Mouse (Mus musculus) skeletal muscle tissue, adult 2 months (tissue): ENCODE results near the gene Grk1.

Experiments used
- DNase-seq: peaks from one replicate; pipeline ENCODE4 v3.0.0-alpha.2; 2012; ENCODE audit warnings: low read depth, low spot score

Gene Grk1

DNA sequence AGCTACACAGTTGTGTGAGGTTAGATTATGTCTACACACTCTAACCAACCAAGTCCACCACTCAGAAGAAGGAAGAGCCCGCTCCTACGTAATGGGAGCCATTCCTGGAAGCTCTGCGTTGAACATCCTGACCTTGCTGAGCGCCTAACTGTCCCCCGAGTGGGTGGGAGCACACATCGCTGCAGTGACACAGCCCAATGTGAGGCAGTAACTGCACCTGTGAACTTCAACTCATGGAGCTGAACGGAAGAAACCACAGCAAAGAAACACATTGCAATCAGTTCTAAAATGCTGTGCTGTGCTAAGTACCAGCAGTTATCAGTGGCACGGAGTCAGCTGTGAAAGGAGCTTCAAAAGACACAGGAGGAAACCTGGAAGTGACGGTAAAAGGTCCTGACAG is 23.3 kb downstream of the Grk1 start:
- no peak for DNase-seq

DNA sequence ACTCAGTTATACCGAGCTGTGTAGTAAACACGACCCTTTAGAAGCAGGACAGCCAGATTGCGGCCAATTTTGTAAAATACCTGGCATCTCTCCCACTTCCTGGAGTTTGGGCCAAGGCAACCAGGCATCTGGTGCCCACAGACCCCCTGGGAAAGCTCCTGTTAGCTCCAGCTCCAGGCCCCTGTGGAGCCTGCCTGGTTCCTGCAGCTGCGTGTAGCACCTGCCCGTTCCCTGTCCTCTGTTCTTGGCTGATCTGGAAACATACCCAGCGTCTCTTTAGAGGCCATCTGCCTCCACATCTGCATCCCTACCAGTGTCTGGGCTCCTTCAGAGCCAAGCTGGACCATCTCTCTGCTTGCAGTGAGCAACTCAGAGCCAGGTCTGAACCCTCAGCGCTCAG is 25.5 kb downstream of the Grk1 start:
- no peak for DNase-seq

DNA sequence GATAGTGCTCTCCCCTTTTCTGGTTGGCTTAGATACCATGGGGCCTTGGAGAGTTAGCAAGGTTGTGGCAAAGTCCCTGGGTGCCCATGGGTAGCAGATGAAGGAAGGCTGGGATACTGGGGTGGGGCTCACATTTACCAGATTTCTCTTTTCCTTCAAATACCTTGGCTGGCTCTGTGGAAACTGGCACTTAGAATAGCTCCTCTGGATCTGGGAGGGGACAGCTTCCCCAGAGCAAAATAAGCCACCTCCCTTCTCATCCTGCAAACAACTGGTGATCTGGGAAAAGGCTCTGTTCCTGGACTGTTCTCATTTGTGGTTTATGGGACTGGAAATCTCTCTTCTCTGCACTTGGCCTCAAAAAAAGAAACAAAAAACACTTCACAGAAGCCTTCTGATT is 26.0 kb downstream of the Grk1 start:
- DNase-seq = no peak

DNA sequence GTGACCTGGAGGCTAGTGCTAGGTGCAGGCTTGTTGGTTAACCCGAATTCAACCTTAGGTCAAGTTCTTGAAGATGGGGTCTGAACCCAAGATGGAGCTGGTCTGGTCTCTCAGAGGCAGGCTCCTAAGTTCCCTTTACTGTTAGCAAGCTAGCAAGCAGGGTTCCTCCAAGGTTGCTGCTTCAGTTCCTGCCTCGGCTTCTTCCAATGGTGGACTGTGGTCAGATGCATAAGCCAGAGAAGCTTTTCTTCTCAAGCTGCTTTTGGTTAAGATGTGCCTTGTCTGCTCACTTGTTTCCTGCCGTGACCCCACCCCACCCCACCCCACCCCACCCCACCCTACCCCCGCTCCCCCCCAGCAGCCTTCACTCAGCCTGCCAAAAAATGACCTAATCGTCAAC is 28.2 kb downstream of the Grk1 start:
- DNase-seq = no peak

DNA sequence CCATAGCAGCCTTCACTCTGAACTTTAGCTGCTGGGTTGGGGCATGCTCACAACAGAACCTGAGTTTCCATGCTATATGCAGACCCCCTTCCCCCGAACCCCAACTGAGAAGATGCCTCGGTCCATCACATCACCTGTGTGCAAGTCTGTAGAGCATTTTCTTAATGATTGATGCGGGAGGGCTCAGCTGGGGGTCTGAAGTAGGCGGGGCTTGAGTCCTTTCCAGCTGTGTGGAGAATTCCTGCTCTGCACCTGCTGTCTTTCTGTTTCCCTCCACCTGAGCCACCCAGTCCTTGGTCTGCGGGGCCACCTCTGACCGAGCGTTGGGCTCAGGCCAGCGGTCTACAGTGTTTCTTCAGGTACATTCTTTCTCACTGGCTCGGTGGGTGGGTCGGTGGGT is 30.0 kb downstream of the Grk1 start, which contains the start of gene Tmem255b:
Tmem255b (plus strand) TSS at position 301 of the 400 bp plus-strand sequence.
- no peak for DNase-seq

DNA sequence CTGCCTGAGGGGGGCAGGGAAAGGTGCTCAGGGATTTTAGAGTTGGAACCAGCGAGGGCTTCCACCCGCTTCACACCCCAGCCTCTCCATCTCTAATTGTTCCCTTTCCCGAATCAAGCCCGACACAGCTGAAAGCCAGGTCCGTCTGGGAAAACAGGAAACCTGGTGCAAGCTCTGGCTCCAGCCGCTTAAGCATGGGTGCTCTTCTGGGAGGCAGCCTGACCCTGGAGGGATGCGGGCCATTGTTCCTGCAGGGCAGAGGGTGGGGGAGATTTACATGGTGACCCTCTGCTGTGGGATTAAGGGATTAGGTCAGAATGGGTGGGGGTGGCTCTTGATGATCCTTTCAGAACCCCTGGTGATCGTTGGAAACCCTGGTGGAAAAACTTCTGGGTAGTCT is 31.2 kb downstream of the Grk1 start:
- no peak for DNase-seq

DNA sequence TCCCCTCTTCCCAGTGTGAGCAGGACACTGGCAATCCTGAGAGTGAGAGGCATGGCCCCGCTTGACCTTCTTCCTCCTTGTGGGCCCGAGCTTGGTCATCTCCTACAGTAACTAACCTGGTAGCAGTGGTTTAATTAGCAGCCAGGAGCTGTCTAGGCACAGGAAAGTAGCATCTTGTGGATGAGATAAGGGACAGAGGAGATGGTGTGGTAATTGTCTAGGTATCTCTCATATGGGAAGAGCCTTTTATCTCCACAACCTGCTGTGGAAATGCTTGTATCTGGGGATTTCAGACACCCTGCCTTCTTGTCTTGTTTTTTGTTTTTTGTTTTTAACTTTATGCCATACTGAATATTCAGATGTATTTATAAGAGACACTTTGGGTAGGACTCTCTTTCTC is 32.6 kb downstream of the Grk1 start:
- no peak for DNase-seq

DNA sequence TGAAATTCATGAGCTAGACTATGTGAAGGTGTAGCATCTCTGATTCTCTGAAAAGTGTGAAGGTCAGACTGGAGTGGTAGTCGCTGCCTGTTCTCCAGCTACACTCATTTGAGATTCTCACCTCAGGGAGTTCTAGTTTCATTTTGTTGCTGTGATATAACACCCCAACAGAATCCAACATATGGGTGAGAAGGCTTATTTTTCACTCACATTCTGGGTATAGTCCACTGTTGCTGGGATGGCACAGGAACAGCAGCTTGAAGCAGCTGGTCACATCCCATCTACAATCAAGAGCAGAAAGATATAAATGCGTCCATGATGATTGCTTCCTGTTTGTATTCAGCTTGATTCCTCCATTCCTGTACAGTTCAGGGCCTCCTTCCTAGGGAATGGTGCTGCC is 37.3 kb downstream of the Grk1 start:
- no peak for DNase-seq

DNA sequence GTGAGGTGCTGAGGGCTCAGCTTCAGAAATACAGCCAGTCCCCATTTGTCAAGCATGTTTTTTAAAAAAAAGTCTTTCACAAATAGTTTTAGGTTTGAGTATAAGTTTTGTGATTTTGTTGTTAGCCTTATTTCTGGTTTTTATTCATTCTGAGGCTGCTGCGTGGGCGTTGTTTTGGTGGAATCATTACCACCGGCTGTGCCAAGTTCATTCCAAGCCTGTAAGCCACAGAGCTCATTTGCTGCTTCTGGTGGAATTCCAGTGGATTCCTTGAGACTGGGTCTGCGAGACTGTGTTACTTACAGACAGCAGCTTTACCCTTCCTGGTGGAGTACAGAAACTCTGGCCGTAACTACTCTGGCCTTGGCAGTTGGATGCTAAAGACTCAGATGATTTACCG is 41.6 kb downstream of the Grk1 start:
- DNase-seq = no peak

DNA sequence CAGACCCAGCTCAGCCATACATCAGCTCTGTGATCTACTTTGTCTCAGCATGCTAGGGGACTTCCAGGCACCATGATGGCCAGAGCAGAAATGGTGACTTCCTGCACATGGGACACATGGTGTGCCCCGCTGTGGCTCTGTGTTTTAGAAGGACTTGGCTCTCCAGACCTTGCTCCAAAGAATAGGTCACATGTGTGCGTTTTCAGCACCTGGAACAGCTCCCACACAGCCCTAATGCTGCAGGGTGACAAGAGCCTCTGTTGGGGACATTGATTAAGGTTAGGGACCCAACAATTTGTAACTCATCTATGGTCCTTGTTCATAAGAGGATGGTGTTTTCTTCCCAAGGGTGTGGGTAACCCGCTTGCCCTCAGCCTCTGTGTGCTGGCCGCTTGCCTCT is 43.3 kb downstream of the Grk1 start:
- DNase-seq = no peak

DNA sequence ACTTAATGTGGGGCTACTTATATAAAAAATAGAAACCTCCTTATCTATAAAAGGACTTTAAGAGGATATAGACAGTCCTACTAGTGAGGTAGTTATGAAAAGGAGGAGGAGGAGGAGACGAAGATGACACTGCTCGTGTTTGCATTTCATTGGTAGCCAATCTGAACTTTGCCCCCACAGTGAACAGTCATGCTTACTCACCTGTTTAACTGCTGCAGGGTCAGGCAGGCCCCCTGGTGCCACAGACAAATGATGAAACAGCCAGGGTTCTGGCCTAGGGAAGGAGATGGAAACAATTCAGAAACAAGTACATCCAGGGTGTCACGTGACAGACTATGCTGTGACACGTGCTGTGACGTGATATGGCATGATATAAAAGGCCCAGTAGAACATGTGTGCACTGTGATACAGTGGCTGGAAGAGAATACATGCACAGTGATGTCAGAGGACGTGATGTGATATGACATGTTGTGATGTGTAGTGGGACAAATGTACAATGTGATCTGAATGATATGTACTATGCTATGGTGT is 46.9 kb downstream of the Grk1 start:
- DNase-seq = no peak

DNA sequence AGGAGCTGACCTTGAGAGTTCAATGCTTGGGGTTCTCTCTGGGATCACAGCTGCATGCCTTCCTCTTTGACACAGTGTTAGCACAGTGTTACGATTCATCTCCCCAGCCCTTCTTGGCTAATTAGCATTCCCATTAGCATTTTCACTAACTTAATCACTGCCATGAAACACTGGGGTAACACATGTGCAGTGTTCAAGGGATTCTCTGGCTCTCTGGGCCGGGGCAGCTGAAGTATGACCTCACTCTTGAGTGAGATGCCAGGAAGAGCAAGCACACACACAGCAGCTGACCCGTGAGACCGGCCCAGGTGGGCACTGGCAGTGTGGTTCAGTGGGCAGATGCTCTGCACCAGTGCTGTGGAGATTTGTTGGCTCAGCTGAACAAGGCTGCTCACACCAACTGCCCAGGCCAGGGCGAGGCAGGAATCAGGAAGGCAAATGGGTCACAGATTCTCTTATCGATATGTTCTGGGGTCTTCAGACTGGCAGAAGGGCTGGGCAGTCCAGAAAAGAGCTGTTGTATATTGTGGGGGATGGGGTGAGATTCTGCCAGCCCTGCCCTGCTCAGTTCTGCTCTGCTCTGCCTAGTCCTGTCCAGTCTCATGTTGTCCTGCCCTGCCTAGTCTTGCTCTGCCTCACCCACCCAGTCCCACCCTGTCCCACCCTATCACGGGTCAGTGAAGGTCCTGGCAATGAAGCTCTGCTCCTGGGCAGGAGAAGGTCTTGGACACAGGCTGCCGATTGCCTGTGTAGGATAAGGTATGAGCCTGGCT is 49.6 kb downstream of the Grk1 start:
- no peak for DNase-seq

DNA sequence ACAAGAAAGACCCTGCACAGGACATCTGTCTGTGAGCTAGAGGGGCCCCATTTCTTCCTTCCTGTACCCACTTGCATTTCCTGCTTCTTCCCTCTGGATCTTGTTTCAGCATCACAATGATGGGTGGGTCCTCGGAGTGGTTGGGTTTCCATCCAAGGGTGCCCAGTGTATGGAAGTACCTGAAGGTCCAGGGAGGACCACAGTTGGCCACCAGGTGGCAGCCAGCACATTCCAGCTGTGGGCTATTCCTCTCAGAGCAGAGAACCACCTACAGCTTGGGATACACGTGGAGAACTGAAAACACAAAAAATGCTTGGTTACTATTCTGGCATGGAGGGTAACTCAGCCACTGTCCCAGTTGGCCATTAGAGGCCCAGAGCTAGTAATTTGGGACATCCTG is 50.4 kb downstream of the Grk1 start:
- no peak for DNase-seq

DNA sequence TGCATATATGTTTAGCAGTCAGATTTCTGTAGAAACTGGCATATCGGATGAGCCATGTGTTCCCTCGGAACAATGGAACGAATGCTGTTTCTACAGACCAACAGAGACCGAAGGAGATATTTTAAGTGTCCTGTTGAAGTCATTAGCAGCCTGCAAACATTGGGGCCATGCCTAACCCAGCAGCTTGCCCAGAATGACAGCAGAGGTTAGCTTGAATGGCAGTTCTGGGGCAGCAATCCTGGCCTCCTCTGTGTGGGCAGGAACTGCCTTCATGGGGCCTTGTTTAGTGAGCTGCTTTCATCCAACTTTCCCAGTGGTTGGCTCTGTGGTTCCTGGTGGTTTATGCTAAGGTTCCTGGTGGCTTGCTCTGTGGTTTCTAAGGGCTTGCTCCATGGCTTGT is 54.5 kb downstream of the Grk1 start:
- DNase-seq = no peak

DNA sequence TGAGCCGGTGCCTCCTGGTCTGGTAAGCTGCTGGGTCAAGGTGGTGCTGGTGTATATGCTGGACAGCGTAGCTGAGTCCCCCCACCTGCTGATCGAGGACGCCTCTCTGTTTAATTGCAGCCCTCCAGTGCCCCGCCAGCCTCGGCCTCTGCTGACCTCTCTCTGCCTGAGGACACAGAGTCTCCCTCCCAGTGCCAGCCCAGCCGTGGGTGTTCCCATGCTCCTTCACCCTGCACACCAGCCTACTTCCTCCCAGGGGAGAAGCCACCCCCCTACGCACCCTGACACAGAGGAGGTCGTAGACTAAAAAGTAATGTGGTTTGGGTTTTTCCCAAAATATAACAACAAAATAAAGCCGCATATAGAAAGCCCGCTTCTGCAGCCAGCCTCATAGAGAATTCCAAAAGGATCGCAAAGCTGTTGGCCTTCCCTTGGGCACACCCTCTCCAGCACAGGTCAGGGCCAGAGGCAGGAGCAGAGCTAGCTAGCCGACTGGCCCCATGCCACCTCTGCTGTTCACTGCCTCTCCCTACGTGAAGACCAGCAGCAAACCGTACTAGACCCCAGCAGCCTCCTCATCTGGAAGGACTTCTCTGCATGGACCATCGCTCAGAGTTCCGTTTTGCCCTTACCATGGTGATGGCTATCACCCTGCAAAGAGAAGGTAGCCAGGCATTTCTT is 56.3 kb downstream of the Grk1 start:
- no peak for DNase-seq

DNA sequence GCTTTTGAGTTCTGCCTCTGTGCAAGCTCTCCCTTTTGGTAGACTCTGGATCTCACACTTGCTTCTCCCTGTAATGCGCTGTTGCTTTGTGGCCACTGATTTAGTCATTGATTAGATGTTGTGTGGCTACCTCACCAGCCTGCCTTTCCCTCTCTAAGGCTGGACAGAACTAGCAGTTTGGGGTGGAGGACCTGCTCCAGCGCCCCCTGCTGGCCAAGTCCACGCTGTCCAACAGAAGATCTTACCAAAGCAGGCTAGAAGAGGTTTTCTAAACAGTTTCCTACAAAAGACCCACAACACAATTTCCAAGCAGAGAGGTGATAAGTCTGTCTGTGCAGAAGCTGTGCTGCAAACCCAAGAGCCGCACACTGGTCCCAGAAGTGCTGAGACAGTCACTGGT is 57.0 kb downstream of the Grk1 start:
- peak; percentile 54 for DNase-seq

DNA sequence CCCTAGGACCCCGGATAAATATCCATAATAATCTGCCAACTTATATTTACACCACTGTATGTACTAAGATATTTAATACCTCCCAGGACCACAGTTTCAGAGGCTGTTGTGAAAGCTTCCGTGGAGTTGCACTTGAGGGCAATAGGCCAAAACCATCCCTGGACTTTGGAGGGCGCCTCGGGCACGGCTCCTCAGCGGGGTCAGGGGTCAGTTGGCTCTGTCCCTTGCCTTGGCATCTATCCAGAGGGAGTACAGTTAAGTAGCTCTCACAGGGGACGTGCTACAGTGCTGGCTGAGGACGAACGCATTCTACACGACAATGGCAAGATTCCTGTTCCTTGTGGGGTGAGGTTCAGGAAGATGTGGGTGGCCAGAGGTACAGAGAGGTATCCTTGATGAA is 57.5 kb downstream of the Grk1 start:
- peak; percentile 46 for DNase-seq

DNA sequence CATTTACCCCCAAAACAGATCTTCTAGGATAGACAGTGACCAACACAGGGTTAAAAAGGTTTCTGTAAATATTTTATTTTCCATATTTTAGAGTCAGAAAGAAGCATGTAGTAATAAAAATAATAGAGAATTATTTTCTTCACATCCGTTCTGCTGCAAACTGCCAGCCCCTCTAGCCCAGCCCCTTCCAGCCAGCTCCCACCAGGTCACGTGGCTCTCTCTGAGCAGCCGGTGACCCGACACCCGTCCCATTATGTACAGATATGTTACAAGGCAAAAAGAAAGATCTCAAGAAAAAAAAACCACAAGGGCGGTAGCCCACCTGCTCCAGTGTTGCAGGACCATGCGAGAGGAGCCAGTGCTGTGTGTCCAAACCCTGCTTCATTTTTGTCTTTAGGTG is 60.4 kb downstream of the Grk1 start:
- no peak for DNase-seq

DNA sequence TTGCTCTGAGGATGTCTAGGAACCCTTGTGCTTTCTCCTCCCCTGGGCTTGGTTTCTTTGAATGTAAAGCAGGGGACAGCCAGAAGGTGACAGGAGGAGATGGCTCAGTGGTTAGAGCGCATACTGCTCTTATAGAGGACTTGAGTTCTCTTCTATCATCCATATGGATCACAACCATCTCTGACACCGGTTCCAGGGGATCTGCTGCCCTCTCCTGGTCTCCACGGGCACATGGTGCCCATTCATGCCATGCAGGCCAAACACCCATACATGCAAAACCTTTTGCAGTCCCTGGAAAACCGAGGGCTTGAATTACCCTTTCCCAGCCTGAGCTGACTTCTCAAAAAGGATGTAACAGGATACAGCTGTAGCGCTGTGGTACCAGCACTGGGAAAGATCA is 62.1 kb downstream of the Grk1 start:
- peak; percentile 38 for DNase-seq

DNA sequence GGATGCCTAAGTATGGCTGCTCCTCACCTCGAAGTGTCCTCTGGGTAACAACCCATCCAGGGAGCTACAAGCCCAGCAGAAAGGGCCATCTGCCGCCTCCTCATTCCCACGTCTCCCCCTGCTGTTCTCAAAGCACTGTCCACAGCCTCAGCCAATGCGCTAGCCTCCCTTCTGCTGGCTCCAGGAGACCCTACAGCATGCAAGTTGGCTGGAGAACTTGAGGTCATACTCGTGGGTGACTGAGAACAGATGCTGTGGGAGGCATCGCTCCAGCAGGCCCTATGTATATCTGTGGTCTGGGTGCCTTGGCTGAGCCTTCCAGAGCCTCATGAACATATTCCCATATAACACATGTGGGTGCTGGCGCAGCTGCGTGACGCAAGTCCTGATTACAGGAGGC is 63.9 kb downstream of the Grk1 start:
- DNase-seq = no peak

DNA sequence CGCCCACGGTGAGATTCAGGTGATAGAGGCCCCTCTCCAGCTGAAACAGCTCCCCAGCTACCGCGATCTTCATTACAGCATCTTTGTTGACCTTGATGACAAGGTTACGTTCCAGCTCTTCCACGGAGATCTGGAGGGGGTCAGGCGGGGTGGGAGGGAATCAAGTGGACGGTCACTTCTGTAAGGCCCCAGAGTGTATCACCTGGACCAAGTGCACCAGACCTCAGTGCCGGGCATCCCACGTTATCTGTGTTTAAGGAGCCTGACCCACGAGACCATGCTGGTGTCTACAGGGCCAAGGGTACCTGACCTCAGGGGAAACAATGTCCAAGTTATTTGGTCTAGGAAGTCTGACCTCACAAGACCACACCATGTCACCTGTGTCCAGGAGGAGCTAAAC is 66.6 kb downstream of the Grk1 start:
- no peak for DNase-seq
